Mouse (Mus musculus) G1E (cell line): ENCODE data around the gene Fam209. TPM values are rescaled to one million over a fixed set of nuclear protein-coding genes. Genes with fewer than 3 reads are reported as not detected.
A peak's percentile ranks its signal among the peaks of the same experiment; 100 is the strongest.

Experiments
- ATAC-seq: 2 replicates; pipeline ENCODE4 v1.8.0; 2016; ENCODE audit warnings: mild to moderate bottlenecking; ENCODE audit not compliant: insufficient number of reproducible peaks, poor library complexity, low FRiP score, severe bottlenecking; ENCODE audit errors: extremely low read depth
- DNase-seq: peaks from one replicate; pipeline ENCODE4 v3.0.0; 2012; ENCODE audit warnings: low spot score
- H3K27me3 ChIP-seq: 2 replicates; pipeline ENCODE4 v1.6.1; 2012; ENCODE audit warnings: mild to moderate bottlenecking, low read length, inconsistent platforms; ENCODE audit not compliant: insufficient read depth
- H3K36me3 ChIP-seq: replicated peaks from 2 replicates; pipeline ENCODE3; 2012; ENCODE audit warnings: mild to moderate bottlenecking, inconsistent platforms
- H3K4me1 ChIP-seq: 2 replicates; pipeline ENCODE4 v1.6.1; 2012; ENCODE audit warnings: low read depth, low read length, inconsistent platforms, mixed read lengths; ENCODE audit not compliant: insufficient read depth
- H3K4me3 ChIP-seq: 2 replicates; pipeline ENCODE4 v1.5.1; 2012; ENCODE audit warnings: low read depth, mild to moderate bottlenecking, inconsistent platforms, low read length, moderate library complexity, mixed read lengths
- H3K9me3 ChIP-seq: replicated peaks from 2 replicates; pipeline ENCODE4 v1.6.1; 2012; ENCODE audit warnings: inconsistent platforms
- CTCF ChIP-seq: IDR thresholded peaks from 2 replicates; pipeline ENCODE4 v1.5.1; 2012; ENCODE audit warnings: low read depth, low read length, inconsistent platforms, mixed read lengths
- GATA1 ChIP-seq: IDR thresholded peaks from 2 replicates; pipeline ENCODE4 v1.6.1; 2012; ENCODE audit warnings: borderline replicate concordance, low read length, inconsistent platforms, mixed read lengths
- GATA2 ChIP-seq: IDR thresholded peaks from 2 replicates; pipeline ENCODE4 v1.6.1; 2012; ENCODE audit warnings: low read depth, low read length, inconsistent platforms, borderline replicate concordance
- POLR2AphosphoS5 ChIP-seq: IDR thresholded peaks from 2 replicates; pipeline ENCODE4 v1.6.1; 2012; ENCODE audit warnings: low read depth, low read length, inconsistent platforms; ENCODE audit not compliant: insufficient replicate concordance
- TAL1 ChIP-seq: conservative IDR thresholded peaks from 2 replicates; pipeline ENCODE4 v1.6.1; 2012; ENCODE audit warnings: low read depth, low read length, inconsistent platforms, mixed read lengths
- polyA plus RNA-seq: library from polyadenylated mRNA; stranded (reverse); fragments of >175 nt; gene quantifications from 2 replicates; pipeline ENCODE4 v1.2.3, GENCODE M21; 2012
- total RNA-seq, 2 experiments: library from RNA; stranded (forward) in 1 of 2; stranded (reverse) in 1 of 2; fragments of 200-1000 nt in 1 of 2; fragments of >200 nt in 1 of 2; fragmentation: Nextera tagmentation in 1 of 2; gene quantifications; 2 replicates each; pipeline ENCODE4 v1.2.3; 2014 to 2017

The Fam209 gene
- total and polyA plus RNA-seq, 3 experiments: not detected

DNA sequence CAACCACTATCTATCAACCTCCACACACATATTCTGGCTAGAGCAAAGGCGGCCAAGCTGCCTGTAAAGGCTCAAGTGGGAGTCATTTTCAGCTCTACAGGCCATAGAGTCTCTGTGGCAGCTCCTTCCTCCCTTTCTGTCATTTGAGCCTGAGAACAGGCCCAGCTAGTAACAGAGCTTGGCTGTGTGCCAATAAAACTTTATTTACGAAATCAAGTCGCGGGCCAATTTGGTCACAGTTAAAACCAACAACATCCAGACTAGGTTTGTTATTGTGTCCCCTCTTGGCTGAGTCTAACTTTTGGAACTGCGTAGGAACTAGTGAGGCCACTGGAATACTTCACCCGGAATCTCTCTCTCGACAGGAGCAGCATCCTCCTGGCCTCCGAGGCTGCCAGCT is 1.3 kb downstream of the Fam209 start:
- Histone ChIP-seq H3K9me3 (no peaks in the 10 kb centered on the region), H3K27me3 (peaks cover 3% of the 10 kb centered on the region; the same call in 1 of the 2 replicates), H3K4me1 (peaks cover 2% of the 10 kb centered on the region; the same call in 1 of the 2 replicates), H3K4me3 (no peak overlapping the region), H3K36me3 (peaks cover 30% of the 10 kb centered on the region)
- no peak for ATAC-seq
- DNase-seq: no peak
- no peak for TF ChIP-seq POLR2AphosphoS5
- no peak for TF ChIP-seq CTCF
- no peak for TF ChIP-seq GATA2
- TF ChIP-seq GATA1: no peak
- no peak for TF ChIP-seq TAL1

DNA sequence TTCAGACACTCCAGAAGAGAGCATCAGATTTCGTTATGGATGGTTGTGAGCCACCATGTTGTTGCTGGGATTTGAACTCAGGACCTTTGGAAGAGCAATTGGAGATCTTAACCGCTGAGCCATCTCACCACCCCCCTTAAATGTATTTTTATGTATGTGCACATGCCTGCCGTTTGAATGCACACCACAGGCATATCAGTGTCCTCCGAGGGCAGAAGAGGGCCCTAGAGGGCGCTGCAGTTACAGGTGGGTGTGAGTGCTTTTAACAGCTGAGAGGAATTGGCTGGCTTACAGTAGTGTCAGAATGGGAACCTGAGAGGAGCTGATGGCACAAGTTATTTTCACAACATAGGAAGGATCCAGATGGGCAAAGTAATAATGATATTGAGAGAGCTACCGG is 2.6 kb downstream of the Fam209 start:
- Histone ChIP-seq H3K36me3 (peaks cover 16% of the 10 kb centered on the region), H3K4me3 (no peak overlapping the region), H3K27me3 (peaks cover 3% of the 10 kb centered on the region; the same call in 1 of the 2 replicates), H3K9me3 (no peaks in the 10 kb centered on the region), H3K4me1 (peaks cover 2% of the 10 kb centered on the region; the same call in 1 of the 2 replicates)
- DNase-seq (no peak), ATAC-seq (peak; percentile 31; the same call in 1 of the 2 replicates)
- TF ChIP-seq TAL1 (no peak), CTCF (0 out of 2 replicates have a peak, but pooled peaks have one; percentile 9), GATA2 (no peak)

DNA sequence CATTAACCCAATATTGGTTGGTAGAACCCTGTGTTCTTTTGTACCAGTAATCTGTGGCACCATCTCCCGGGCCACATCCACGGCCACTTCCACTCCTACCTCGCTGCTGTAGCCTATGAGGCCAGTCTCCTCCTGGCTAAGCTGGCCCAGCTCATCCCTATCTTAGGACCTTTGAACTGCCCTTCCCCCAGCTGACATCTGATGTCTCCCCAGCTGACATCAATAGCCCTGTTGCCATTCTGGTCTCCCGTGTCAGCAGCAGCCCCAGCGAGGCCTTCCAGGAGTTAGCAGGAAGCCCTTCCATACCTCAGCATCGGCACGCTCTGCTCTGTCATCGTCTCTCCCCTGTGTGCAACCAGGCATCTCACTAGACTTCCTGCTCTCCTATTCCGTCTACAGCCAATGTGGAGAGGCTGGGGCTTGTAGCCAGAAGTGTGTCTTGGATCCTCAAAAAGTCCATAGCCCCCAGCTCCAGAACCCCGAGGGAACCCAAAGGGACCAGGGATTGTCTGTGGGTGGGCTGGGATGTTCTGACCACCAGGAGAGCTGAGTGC is 4.5 kb downstream of the Fam209 start:
- no peak for TF ChIP-seq GATA2
- TF ChIP-seq TAL1: no peak
- TF ChIP-seq GATA1: no peak
- no peak for TF ChIP-seq POLR2AphosphoS5
- no peak for TF ChIP-seq CTCF
- ATAC-seq: no peak
- Histone ChIP-seq H3K4me1 (peaks cover 2% of the 10 kb centered on the region; the same call in 1 of the 2 replicates), H3K9me3 (no peaks in the 10 kb centered on the region), H3K27me3 (peaks cover 3% of the 10 kb centered on the region; the same call in 1 of the 2 replicates), H3K4me3 (no peak overlapping the region), H3K36me3 (peaks cover 7% of the 10 kb centered on the region)
- DNase-seq: no peak

DNA sequence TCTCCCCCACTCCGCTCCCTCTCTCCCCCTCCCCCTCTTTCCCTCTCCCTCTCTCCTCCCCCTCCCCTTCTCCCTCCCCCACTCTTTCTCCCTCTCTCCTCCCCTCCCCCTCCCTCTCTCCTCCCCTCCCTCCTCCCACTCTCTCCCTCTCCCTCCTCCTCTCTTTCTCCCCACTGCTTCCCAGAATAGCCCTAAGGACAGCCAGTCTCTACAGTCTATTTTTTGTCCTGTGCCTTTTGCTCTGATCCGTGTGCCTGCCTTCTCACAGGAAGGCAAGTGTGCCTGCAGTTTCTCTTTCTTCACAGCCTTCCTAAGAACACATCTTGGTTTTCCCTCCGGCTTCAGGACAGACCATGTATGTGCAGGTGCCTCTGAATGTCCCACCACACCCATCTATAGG is 5.0 kb downstream of the Fam209 start:
- DNase-seq (no peak), ATAC-seq (no peak)
- no peaks in the 10 kb centered on the region for H3K9me3 ChIP-seq
- no peak overlapping the region for H3K4me3 ChIP-seq
- peaks cover 2% of the 10 kb centered on the region; the same call in 1 of the 2 replicates for H3K4me1 ChIP-seq
- no peak for TF ChIP-seq POLR2AphosphoS5
- TF ChIP-seq TAL1: no peak
- no peak for TF ChIP-seq CTCF
- TF ChIP-seq GATA2: no peak
- TF ChIP-seq GATA1: no peak
- H3K36me3 ChIP-seq: peaks cover 2% of the 10 kb centered on the region
- H3K27me3 ChIP-seq: peaks cover 5% of the 10 kb centered on the region; the same call in 1 of the 2 replicates

DNA sequence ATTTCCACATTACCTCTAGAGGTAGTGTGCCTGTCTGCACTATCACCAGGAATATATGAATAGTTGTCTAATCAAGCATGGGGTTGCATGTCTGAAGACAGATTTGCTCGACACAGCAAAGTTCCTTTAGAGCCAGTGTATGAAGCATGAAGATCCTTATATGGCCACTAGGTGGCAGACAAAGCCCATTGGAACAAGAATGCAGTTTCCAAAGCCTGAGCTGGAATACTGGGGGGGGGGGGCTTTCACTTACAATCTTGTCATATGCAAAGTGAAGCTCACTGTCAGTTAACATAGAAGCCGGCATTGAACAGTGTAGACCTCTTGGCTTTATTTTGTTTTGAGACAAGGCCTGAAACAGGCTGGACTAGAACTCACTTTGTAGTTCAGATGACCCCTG is 5.5 kb downstream of the Fam209 start:
- Histone ChIP-seq H3K36me3 (no peaks in the 10 kb centered on the region), H3K27me3 (peaks cover 5% of the 10 kb centered on the region; the same call in 1 of the 2 replicates), H3K9me3 (no peaks in the 10 kb centered on the region), H3K4me3 (no peak overlapping the region), H3K4me1 (peaks cover 2% of the 10 kb centered on the region; the same call in 1 of the 2 replicates)
- peak; percentile 65 for TF ChIP-seq CTCF
- no peak for TF ChIP-seq TAL1
- no peak for TF ChIP-seq GATA2
- no peak for TF ChIP-seq POLR2AphosphoS5
- no peak for TF ChIP-seq GATA1
- DNase-seq (no peak), ATAC-seq (no peak)

DNA sequence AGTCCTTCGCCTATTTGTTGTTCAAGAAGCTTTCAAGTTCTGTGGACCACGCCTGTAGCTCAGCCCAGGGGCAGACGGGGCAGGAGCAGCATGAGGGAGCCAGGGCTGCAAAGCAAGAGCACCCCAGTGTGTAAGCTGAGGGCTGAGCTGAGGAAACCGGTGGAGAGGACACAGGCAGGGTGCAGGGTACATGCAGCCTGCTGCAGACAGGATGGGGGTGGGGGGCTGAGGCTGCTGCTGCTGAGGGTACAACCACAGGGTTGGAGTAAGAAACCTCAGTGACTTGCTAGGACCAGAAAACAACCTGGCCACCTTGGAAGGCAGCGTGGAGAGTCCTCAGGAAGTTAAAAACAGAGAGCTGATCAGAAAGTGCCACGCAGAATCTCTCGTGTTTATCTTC is 8.0 kb downstream of the Fam209 start:
- DNase-seq: no peak
- TF ChIP-seq GATA2 (no peak), TAL1 (no peak), GATA1 (no peak), POLR2AphosphoS5 (no peak), CTCF (no peak)
- peaks cover 2% of the 10 kb centered on the region; the same call in 1 of the 2 replicates for H3K4me1 ChIP-seq
- H3K36me3 ChIP-seq: no peaks in the 10 kb centered on the region
- no peak overlapping the region for H3K4me3 ChIP-seq
- no peaks in the 10 kb centered on the region for H3K9me3 ChIP-seq
- peaks cover 5% of the 10 kb centered on the region; the same call in 1 of the 2 replicates for H3K27me3 ChIP-seq
- ATAC-seq: no peak

DNA sequence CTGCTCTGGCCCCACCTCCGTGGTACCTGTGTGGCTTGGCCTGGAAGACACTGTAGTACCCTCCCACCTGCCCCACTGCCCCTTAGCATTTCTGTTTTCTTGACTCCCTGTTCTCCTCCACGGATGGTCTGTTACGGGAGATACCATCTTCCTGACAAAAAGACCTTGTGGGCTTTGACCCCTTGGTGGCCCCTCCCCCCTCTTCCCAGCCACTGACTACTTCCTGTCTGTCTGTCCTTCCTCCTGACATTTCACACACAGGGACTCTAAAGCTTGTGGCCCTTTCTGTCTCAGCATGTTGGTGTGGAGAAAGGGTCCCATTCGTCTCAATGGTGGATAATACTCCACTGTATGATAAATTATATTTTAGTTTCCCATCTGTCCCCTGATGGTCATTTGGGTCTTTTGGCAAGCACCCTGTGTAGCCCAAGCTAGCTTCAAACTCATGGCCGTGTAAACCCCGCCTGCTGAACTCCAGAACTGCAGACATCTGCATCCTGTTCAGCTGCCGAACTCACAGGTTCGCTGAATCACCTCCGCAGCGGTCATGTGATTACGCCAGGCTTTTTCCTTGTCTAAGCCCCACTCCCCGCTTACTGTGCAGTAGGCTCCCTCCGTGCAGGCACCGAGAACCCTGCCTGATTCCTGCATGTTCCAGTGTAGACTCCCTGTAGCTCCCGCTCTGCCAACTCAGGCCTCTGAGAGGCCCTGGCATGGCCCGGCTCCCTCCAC is 9.5 kb downstream of the Fam209 start:
- Histone ChIP-seq H3K4me1 (peaks cover under 1% of the 10 kb centered on the region; the same call in 1 of the 2 replicates), H3K9me3 (no peaks in the 10 kb centered on the region), H3K4me3 (no peak overlapping the region), H3K27me3 (peaks cover 2% of the 10 kb centered on the region; the same call in 1 of the 2 replicates), H3K36me3 (no peaks in the 10 kb centered on the region)
- DNase-seq (no peak), ATAC-seq (no peak)
- TF ChIP-seq CTCF (no peak), GATA1 (no peak), POLR2AphosphoS5 (no peak)
